Mouse (Mus musculus): ENCODE measurements around the gene Lgals2.

DNA sequence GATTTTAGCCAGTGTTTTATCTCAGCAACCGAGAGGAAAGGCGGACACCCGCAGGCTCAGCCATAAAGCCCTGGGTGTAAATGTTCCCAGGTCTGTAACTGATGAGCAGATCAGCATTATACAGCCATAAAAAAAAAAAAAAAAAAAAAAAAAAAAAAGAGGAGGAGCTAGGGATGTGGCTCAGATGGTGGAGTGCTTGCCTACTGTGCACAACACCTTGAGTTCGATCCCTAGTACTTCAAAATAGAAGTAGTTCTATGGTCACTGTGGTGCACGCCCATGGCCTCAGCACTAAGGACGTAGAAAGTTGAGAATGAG, 39.3 kb downstream of the Lgals2 start:
- TF ChIP-seq GATA1 (IDR thresholded peaks at IDR 0.05; ENCODE audit: borderline replicate concordance, low read length): no peak
- no peak for TF ChIP-seq FLI1 (IDR thresholded peaks at IDR 0.05; ENCODE audit: low read length)
